ENCODE assay signal across 31 mouse cellular contexts in the genomic region with DNA sequence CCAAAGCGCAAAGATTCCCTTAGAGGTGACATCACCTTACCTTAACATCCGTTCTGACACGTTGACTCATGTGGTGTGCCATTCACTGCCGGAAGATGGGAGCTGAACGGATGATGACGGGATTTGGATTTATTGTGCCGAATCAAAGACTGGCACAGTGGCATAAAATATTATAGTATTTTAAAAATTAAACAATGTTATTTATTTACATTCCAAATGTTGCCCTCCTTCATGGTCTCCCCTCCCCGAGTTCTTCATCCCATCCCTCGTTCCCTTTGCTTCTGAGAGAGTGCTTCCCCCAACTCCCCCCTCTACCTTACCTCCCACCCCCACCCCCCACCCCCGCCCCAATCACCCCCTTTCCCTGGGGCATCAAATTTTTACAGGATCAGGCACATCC. TPM values are rescaled to one million over a fixed set of nuclear protein-coding genes. Genes with fewer than 3 reads are reported as not detected.
DNase-seq lines count a peak whose midpoint lies in the region; ATAC-seq and TF ChIP-seq lines count a peak whose summit lies in the region.
"Had no signal": no experiment of that assay in that cellular context is flagged by ENCODE, and none has a peak within 500 bp of the region (broad histone marks: within the 10 kb centered on the region; RNA-seq: fewer than 3 reads in every experiment).

A gene (minus strand): TSS at position 101 of the 400 bp plus-strand sequence.

- no peak within 1 kb of the TSS for H3K27ac ChIP-seq in intestine, embryonic 16.5 days (ENCODE audit: low read length)
- H3K27ac ChIP-seq in intestine, embryonic 15.5 days, result no peak within 1 kb of the TSS
- H3K27ac ChIP-seq in embryonic facial prominence, embryonic 14.5 days (replicated peaks; ENCODE audit: low read depth, low read length), result peak within 1 kb of the TSS; percentile 22; the same call in 1 of the 2 replicates
- H3K27ac ChIP-seq in limb, embryonic 13.5 days, result peak within 1 kb of the TSS; percentile 58; the same call in 1 of the 2 replicates
- H3K27ac ChIP-seq: gastrocnemius, adult 2 months; heart, embryonic 15.5 days; hindbrain, embryonic 10.5 days; hindbrain, embryonic 13.5 days had no signal

- no peak for TF ChIP-seq CTCF in E14TG2a.4 (conservative IDR thresholded peaks at IDR 0.05; ENCODE audit: low read length)

- no peak for DNase-seq in embryonic facial prominence, embryonic 14.5 days (ENCODE audit: low spot score)
- DNase-seq in layer of hippocampus, adult 18-20 months (ENCODE audit: low spot score in 2 of 2), result no peak
- DNase-seq in left cerebral cortex, adult 18-20 months (ENCODE audit: low spot score in 2 of 2), result no peak
- DNase-seq: adrenal gland, adult 8-10 months; adrenal gland, postnatal 25 days; cerebellum, adult 11-12 months; cerebellum, adult 8-10 months; embryo, embryonic 11 days; forebrain, postnatal 0 days; gastrocnemius, adult 2 months; gastrocnemius, postnatal 25 days; heart, adult 18-20 months; heart, postnatal 10 days; heart, postnatal 36 days had no signal

- no peak within 1 kb of the TSS for H3K4me2 ChIP-seq in intestine, embryonic 16.5 days (ENCODE audit: low read depth, low read length)
- no peak within 1 kb of the TSS for H3K4me2 ChIP-seq in intestine, embryonic 15.5 days (replicated peaks)
- no peak within 1 kb of the TSS for H3K4me2 ChIP-seq in embryonic facial prominence, embryonic 14.5 days (ENCODE audit: low read depth, low read length)
- peak within 1 kb of the TSS; percentile 14 for H3K4me2 ChIP-seq in limb, embryonic 13.5 days (replicated peaks)
- H3K4me2 ChIP-seq: heart, embryonic 12.5 days; heart, embryonic 15.5 days; hindbrain, embryonic 13.5 days had no signal

- H3K36me3 ChIP-seq in intestine, embryonic 16.5 days (ENCODE audit: control insufficient read depth, insufficient read depth, low read length), result no peaks in the 10 kb centered on the region
- no peaks in the 10 kb centered on the region for H3K36me3 ChIP-seq in intestine, embryonic 15.5 days
- H3K36me3 ChIP-seq in E14TG2a.4 (ENCODE audit: insufficient read depth, low read length), result no peaks in the 10 kb centered on the region
- no peaks in the 10 kb centered on the region for H3K36me3 ChIP-seq in embryonic facial prominence, embryonic 14.5 days (ENCODE audit: control insufficient read depth, insufficient read depth, low read length)
- no peaks in the 10 kb centered on the region for H3K36me3 ChIP-seq in limb, embryonic 13.5 days
- H3K36me3 ChIP-seq: G1E; heart, embryonic 12.5 days; heart, embryonic 15.5 days; hindbrain, embryonic 10.5 days; hindbrain, embryonic 13.5 days had no signal

- H3K9me3 ChIP-seq in intestine, embryonic 16.5 days (ENCODE audit: control insufficient read depth, low read length), result no peaks in the 10 kb centered on the region
- no peaks in the 10 kb centered on the region for H3K9me3 ChIP-seq in intestine, embryonic 15.5 days
- no peaks in the 10 kb centered on the region for H3K9me3 ChIP-seq in E14TG2a.4 (ENCODE audit: low read length)
- no peaks in the 10 kb centered on the region for H3K9me3 ChIP-seq in embryonic facial prominence, embryonic 14.5 days (ENCODE audit: control insufficient read depth, low read length)
- no peaks in the 10 kb centered on the region for H3K9me3 ChIP-seq in limb, embryonic 13.5 days
- H3K9me3 ChIP-seq: G1E; heart, embryonic 12.5 days; heart, embryonic 15.5 days; hindbrain, embryonic 10.5 days; hindbrain, embryonic 13.5 days had no signal

- H3K9ac ChIP-seq in intestine, embryonic 16.5 days (ENCODE audit: low read depth, low read length), result no peak within 1 kb of the TSS
- no peak within 1 kb of the TSS for H3K9ac ChIP-seq in intestine, embryonic 15.5 days
- H3K9ac ChIP-seq in embryonic facial prominence, embryonic 14.5 days (ENCODE audit: low read depth, low read length), result no peak within 1 kb of the TSS
- no peak within 1 kb of the TSS for H3K9ac ChIP-seq in limb, embryonic 13.5 days
- H3K9ac ChIP-seq: forebrain, postnatal 0 days; heart, embryonic 12.5 days; heart, embryonic 15.5 days; hindbrain, embryonic 13.5 days had no signal

- H3K4me3 ChIP-seq in intestine, embryonic 16.5 days (ENCODE audit: low read length), result no peak within 1 kb of the TSS
- H3K4me3 ChIP-seq in intestine, embryonic 15.5 days (replicated peaks), result no peak within 1 kb of the TSS
- peak within 1 kb of the TSS; percentile 37 for H3K4me3 ChIP-seq in E14TG2a.4 (replicated peaks; ENCODE audit: low read length)
- no peak within 1 kb of the TSS for H3K4me3 ChIP-seq in embryonic facial prominence, embryonic 14.5 days (ENCODE audit: low read depth, low read length)
- no peak within 1 kb of the TSS for H3K4me3 ChIP-seq in limb, embryonic 13.5 days
- H3K4me3 ChIP-seq: gastrocnemius, adult 2 months; heart, embryonic 12.5 days; heart, embryonic 15.5 days; hindbrain, embryonic 10.5 days; hindbrain, embryonic 13.5 days had no signal

- peaks cover 21% of the 10 kb centered on the region for H3K4me1 ChIP-seq in intestine, embryonic 16.5 days (ENCODE audit: control insufficient read depth, insufficient read depth, low read length)
- H3K4me1 ChIP-seq in intestine, embryonic 15.5 days (replicated peaks), result peaks cover 14% of the 10 kb centered on the region; the same call in 1 of the 2 replicates
- H3K4me1 ChIP-seq in E14TG2a.4 (replicated peaks; ENCODE audit: low read depth, low read length), result peaks cover 77% of the 10 kb centered on the region
- H3K4me1 ChIP-seq in embryonic facial prominence, embryonic 14.5 days (ENCODE audit: control insufficient read depth, insufficient read depth, low read length), result peaks cover 15% of the 10 kb centered on the region
- H3K4me1 ChIP-seq in limb, embryonic 13.5 days, result peaks cover 52% of the 10 kb centered on the region

- H3K27me3 ChIP-seq in intestine, embryonic 16.5 days (replicated peaks; ENCODE audit: control insufficient read depth, insufficient read depth, low read length), result no peaks in the 10 kb centered on the region
- no peaks in the 10 kb centered on the region for H3K27me3 ChIP-seq in intestine, embryonic 15.5 days (replicated peaks)
- no peaks in the 10 kb centered on the region for H3K27me3 ChIP-seq in E14TG2a.4 (ENCODE audit: insufficient read depth, low read length)
- H3K27me3 ChIP-seq in embryonic facial prominence, embryonic 14.5 days (replicated peaks; ENCODE audit: control insufficient read depth, insufficient read depth, low read length), result no peaks in the 10 kb centered on the region
- no peaks in the 10 kb centered on the region for H3K27me3 ChIP-seq in limb, embryonic 13.5 days
- H3K27me3 ChIP-seq: heart, embryonic 12.5 days; heart, embryonic 15.5 days; hindbrain, embryonic 13.5 days had no signal

- no peak for ATAC-seq in intestine, embryonic 16.5 days
- ATAC-seq in intestine, embryonic 15.5 days, result no peak
- no peak for ATAC-seq in embryonic facial prominence, embryonic 14.5 days (ENCODE audit: low read depth)
- no peak for ATAC-seq in limb, embryonic 13.5 days (ENCODE audit: low FRiP score, low read depth)
- no peak for ATAC-seq in erythroid progenitor cell, adult 5-6 weeks (replicated peaks; ENCODE audit: low FRiP score, poor library complexity, severe bottlenecking)
- ATAC-seq: activated CD4-positive, CD25-positive, alpha-beta regulatory T cell, adult 4 months; forebrain, embryonic 14.5 days; forebrain, postnatal 0 days had no signal

- 83% methylated on average over 10 of the region's 10 CpGs for WGBS in intestine, embryonic 16.5 days
- WGBS in intestine, embryonic 15.5 days, result 84% methylated on average over 10 of the region's 10 CpGs
- WGBS in embryonic facial prominence, embryonic 14.5 days, result 81% methylated on average over 10 of the region's 10 CpGs
- WGBS in limb, embryonic 13.5 days, result 86% methylated on average over 10 of the region's 10 CpGs

RNA-seq across cellular contexts. Expression of the gene that starts here (rescaled TPM):
- 16.9 and 21.2 TPM in 2 replicates for polyA plus RNA-seq in intestine, embryonic 16.5 days (2015; fragmentation: Nextera tagmentation; extraction: Ambion mirVana)
- 8.0 and 9.0 TPM in 2 replicates for polyA plus RNA-seq in intestine, embryonic 15.5 days (2015; fragmentation: Nextera tagmentation; extraction: Ambion mirVana)
- polyA plus RNA-seq in embryonic facial prominence, embryonic 14.5 days (2014; fragmentation: Nextera tagmentation; extraction: Ambion mirVana), result 0.41 and 0.60 TPM in 2 replicates
- polyA plus RNA-seq in limb, embryonic 13.5 days (2015; fragmentation: Nextera tagmentation; extraction: Ambion mirVana), result 2.1 TPM in 2 replicates
- not detected for total RNA-seq in layer of hippocampus, adult 18-20 months (2021)
- not detected for total RNA-seq in left cerebral cortex, adult 18-20 months (2021)
- total RNA-seq in erythroid progenitor cell, adult 5-6 weeks (2015; ENCODE audit: low replicate concordance), result not detected in 2 replicates
- not detected in 2 replicates for total RNA-seq in erythroid progenitor cell, adult 5-6 weeks (2017; ENCODE audit: low replicate concordance)
- total RNA-seq: adrenal gland, adult 8-10 months; adrenal gland, postnatal 25 days; gastrocnemius, adult 2 months; gastrocnemius, postnatal 25 days; heart, adult 18-20 months; heart, postnatal 10 days; heart, postnatal 36 days had no signal
- polyA plus RNA-seq: activated CD4-positive, CD25-positive, alpha-beta regulatory T cell, adult 4 months; cortical plate, adult 2 months; forebrain, embryonic 11.5 days; forebrain, embryonic 14.5 days; forebrain, postnatal 0 days; frontal cortex, adult 2 months; G1E; gonadal fat pad, adult 2 months; heart, embryonic 15.5 days; hindbrain, embryonic 10.5 days; hindbrain, embryonic 13.5 days; hindbrain, embryonic 16.5 days had no signal

Comparison
In these comparisons a context has a peak if more than half of its experiments do, and no peak if none do; other contexts are left out.
1. H3K27ac ChIP-seq: peak in embryonic facial prominence, embryonic 14.5 days (single experiment) and limb, embryonic 13.5 days (single experiment); none in intestine, embryonic 16.5 days (single experiment) and intestine, embryonic 15.5 days (single experiment).